Mouse (Mus musculus) lung, postnatal 0 days (tissue): ENCODE results near the gene Arhgap27.

Experiments used
- CTCF ChIP-seq: IDR thresholded peaks from 2 replicates; pipeline ENCODE4 v1.5.1; 2016; ENCODE audit warnings: antibody characterized with exemption, mild to moderate bottlenecking
- EP300 ChIP-seq: IDR thresholded peaks from 2 replicates; pipeline ENCODE4 v1.6.1; 2016; ENCODE audit warnings: antibody characterized with exemption, mild to moderate bottlenecking, control low read depth

DNA sequence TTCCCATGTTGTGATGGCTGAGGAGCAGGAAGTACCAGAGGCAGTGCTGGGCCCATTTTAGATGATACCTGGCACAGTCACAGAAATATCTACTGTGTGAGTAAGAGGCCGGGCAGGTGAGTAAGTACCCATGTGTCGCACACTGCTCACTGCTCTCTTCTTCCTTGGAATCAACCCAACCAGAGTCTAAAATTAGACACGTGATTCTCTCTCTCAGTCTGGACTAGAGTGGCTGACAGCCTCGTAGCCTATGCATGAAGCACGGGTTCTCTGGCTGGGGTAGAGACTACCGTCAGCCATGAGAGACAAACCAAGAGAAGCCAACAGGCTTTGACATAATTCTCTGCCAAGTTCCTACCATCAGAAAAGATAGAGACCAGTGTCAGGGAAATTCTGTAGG is 14.8 kb upstream of the Arhgap27 start:
- TF ChIP-seq CTCF (no peak), EP300 (0 out of 2 replicates have a peak, but pooled peaks have one; percentile 20)
